Mouse (Mus musculus): ENCODE data around the gene Tnpo1.

Tnpo1 gene

GRCm38 (mm10) chr13:98956209-98956608, 30.0 kb upstream of the Tnpo1 start:
- H3K9me3 ChIP-seq (ENCODE audit: low read length), result no peaks in the 10 kb centered on the region
- TF ChIP-seq NANOG (IDR thresholded peaks at IDR 0.05; ENCODE audit: borderline replicate concordance, low read length), result no peak
- no peak for TF ChIP-seq CTCF (conservative IDR thresholded peaks at IDR 0.05; ENCODE audit: low read length)
- no peak for TF ChIP-seq POU5F1 (IDR thresholded peaks at IDR 0.05; ENCODE audit: borderline replicate concordance, low read length)

GRCm38 (mm10) chr13:98955676-98956075, 29.5 kb upstream of the Tnpo1 start:
- Histone ChIP-seq H3K4me1 (replicated peaks; ENCODE audit: low read depth, low read length) (peaks cover 12% of the 10 kb centered on the region), H3K36me3 (ENCODE audit: insufficient read depth, low read length) (no peaks in the 10 kb centered on the region), H3K4me3 (replicated peaks; ENCODE audit: low read length) (no peak overlapping the region), H3K9me3 (ENCODE audit: low read length) (no peaks in the 10 kb centered on the region), H3K27me3 (ENCODE audit: insufficient read depth, low read length) (no peaks in the 10 kb centered on the region)
- no peak for TF ChIP-seq NANOG (IDR thresholded peaks at IDR 0.05; ENCODE audit: borderline replicate concordance, low read length)
- TF ChIP-seq CTCF (conservative IDR thresholded peaks at IDR 0.05; ENCODE audit: low read length), result no peak
- TF ChIP-seq POU5F1 (IDR thresholded peaks at IDR 0.05; ENCODE audit: borderline replicate concordance, low read length), result no peak

More at GRCm38 (mm10) chr13:98956209-98956608, 30.0 kb upstream of the Tnpo1 start:
- Histone ChIP-seq H3K27me3 (ENCODE audit: insufficient read depth, low read length) (no peaks in the 10 kb centered on the region), H3K4me1 (replicated peaks; ENCODE audit: low read depth, low read length) (peaks cover 12% of the 10 kb centered on the region), H3K36me3 (ENCODE audit: insufficient read depth, low read length) (no peaks in the 10 kb centered on the region), H3K4me3 (replicated peaks; ENCODE audit: low read length) (no peak overlapping the region)

GRCm38 (mm10) chr13:98955226-98955625, 29.0 kb upstream of the Tnpo1 start:
- no peak for TF ChIP-seq NANOG (IDR thresholded peaks at IDR 0.05; ENCODE audit: borderline replicate concordance, low read length)
- TF ChIP-seq CTCF (conservative IDR thresholded peaks at IDR 0.05; ENCODE audit: low read length), result no peak
- no peak for TF ChIP-seq POU5F1 (IDR thresholded peaks at IDR 0.05; ENCODE audit: borderline replicate concordance, low read length)
- Histone ChIP-seq H3K4me1 (replicated peaks; ENCODE audit: low read depth, low read length) (peaks cover 12% of the 10 kb centered on the region), H3K4me3 (replicated peaks; ENCODE audit: low read length) (no peak overlapping the region), H3K27me3 (ENCODE audit: insufficient read depth, low read length) (no peaks in the 10 kb centered on the region), H3K9me3 (ENCODE audit: low read length) (no peaks in the 10 kb centered on the region), H3K36me3 (ENCODE audit: insufficient read depth, low read length) (no peaks in the 10 kb centered on the region)

GRCm38 (mm10) chr13:98953830-98954229, 27.6 kb upstream of the Tnpo1 start:
- Histone ChIP-seq H3K4me1 (replicated peaks; ENCODE audit: low read depth, low read length) (peaks cover 19% of the 10 kb centered on the region), H3K27me3 (ENCODE audit: insufficient read depth, low read length) (no peaks in the 10 kb centered on the region), H3K36me3 (ENCODE audit: insufficient read depth, low read length) (no peaks in the 10 kb centered on the region), H3K9me3 (ENCODE audit: low read length) (no peaks in the 10 kb centered on the region), H3K4me3 (replicated peaks; ENCODE audit: low read length) (no peak overlapping the region)
- TF ChIP-seq NANOG (IDR thresholded peaks at IDR 0.05; ENCODE audit: borderline replicate concordance, low read length), result no peak
- TF ChIP-seq CTCF (conservative IDR thresholded peaks at IDR 0.05; ENCODE audit: low read length), result no peak
- no peak for TF ChIP-seq POU5F1 (IDR thresholded peaks at IDR 0.05; ENCODE audit: borderline replicate concordance, low read length)

GRCm38 (mm10) chr13:98951951-98952350, 25.8 kb upstream of the Tnpo1 start:
- TF ChIP-seq POU5F1 (IDR thresholded peaks at IDR 0.05; ENCODE audit: borderline replicate concordance, low read length), result no peak
- no peak overlapping the region for H3K4me3 ChIP-seq (replicated peaks; ENCODE audit: low read length)
- H3K9me3 ChIP-seq (ENCODE audit: low read length), result no peaks in the 10 kb centered on the region
- H3K27me3 ChIP-seq (ENCODE audit: insufficient read depth, low read length), result no peaks in the 10 kb centered on the region
- no peaks in the 10 kb centered on the region for H3K36me3 ChIP-seq (ENCODE audit: insufficient read depth, low read length)
- H3K4me1 ChIP-seq (replicated peaks; ENCODE audit: low read depth, low read length), result peaks cover 25% of the 10 kb centered on the region

GRCm38 (mm10) chr13:98948146-98948545, 22.0 kb upstream of the Tnpo1 start:
- H3K27me3 ChIP-seq (ENCODE audit: insufficient read depth, low read length), result no peaks in the 10 kb centered on the region
- H3K4me3 ChIP-seq (replicated peaks; ENCODE audit: low read length), result no peak overlapping the region
- H3K36me3 ChIP-seq (ENCODE audit: insufficient read depth, low read length), result no peaks in the 10 kb centered on the region
- TF ChIP-seq NANOG (IDR thresholded peaks at IDR 0.05; ENCODE audit: borderline replicate concordance, low read length) (no peak), POU5F1 (IDR thresholded peaks at IDR 0.05; ENCODE audit: borderline replicate concordance, low read length) (no peak), CTCF (conservative IDR thresholded peaks at IDR 0.05; ENCODE audit: low read length) (no peak)
- no peaks in the 10 kb centered on the region for H3K9me3 ChIP-seq (ENCODE audit: low read length)
- H3K4me1 ChIP-seq (replicated peaks; ENCODE audit: low read depth, low read length), result peaks cover 17% of the 10 kb centered on the region

- Histone ChIP-seq H3K36me3 (ENCODE audit: insufficient read depth, low read length) (no peaks in the 10 kb centered on the region), H3K4me1 (replicated peaks; ENCODE audit: low read depth, low read length) (peaks cover 17% of the 10 kb centered on the region), H3K27me3 (ENCODE audit: insufficient read depth, low read length) (no peaks in the 10 kb centered on the region), H3K9me3 (ENCODE audit: low read length) (no peaks in the 10 kb centered on the region), H3K4me3 (replicated peaks; ENCODE audit: low read length) (no peak overlapping the region)
- TF ChIP-seq NANOG (IDR thresholded peaks at IDR 0.05; ENCODE audit: borderline replicate concordance, low read length) (no peak), CTCF (conservative IDR thresholded peaks at IDR 0.05; ENCODE audit: low read length) (no peak), POU5F1 (IDR thresholded peaks at IDR 0.05; ENCODE audit: borderline replicate concordance, low read length) (no peak)
These were observed 20.2 kb upstream of the Tnpo1 start for GRCm38 (mm10) chr13:98946434-98946833.

- peaks cover 17% of the 10 kb centered on the region for H3K4me1 ChIP-seq (replicated peaks; ENCODE audit: low read depth, low read length)
- H3K9me3 ChIP-seq (ENCODE audit: low read length), result no peaks in the 10 kb centered on the region
- TF ChIP-seq POU5F1 (IDR thresholded peaks at IDR 0.05; ENCODE audit: borderline replicate concordance, low read length) (no peak), CTCF (conservative IDR thresholded peaks at IDR 0.05; ENCODE audit: low read length) (no peak), NANOG (IDR thresholded peaks at IDR 0.05; ENCODE audit: borderline replicate concordance, low read length) (no peak)
- no peak overlapping the region for H3K4me3 ChIP-seq (replicated peaks; ENCODE audit: low read length)
- H3K27me3 ChIP-seq (ENCODE audit: insufficient read depth, low read length), result no peaks in the 10 kb centered on the region
- H3K36me3 ChIP-seq (ENCODE audit: insufficient read depth, low read length), result no peaks in the 10 kb centered on the region
These were observed 19.7 kb upstream of the Tnpo1 start for GRCm38 (mm10) chr13:98945908-98946307.

- TF ChIP-seq CTCF (conservative IDR thresholded peaks at IDR 0.05; ENCODE audit: low read length) (no peak), NANOG (IDR thresholded peaks at IDR 0.05; ENCODE audit: borderline replicate concordance, low read length) (no peak), POU5F1 (IDR thresholded peaks at IDR 0.05; ENCODE audit: borderline replicate concordance, low read length) (no peak)
- H3K27me3 ChIP-seq (ENCODE audit: insufficient read depth, low read length), result no peaks in the 10 kb centered on the region
- no peak overlapping the region for H3K4me3 ChIP-seq (replicated peaks; ENCODE audit: low read length)
- H3K9me3 ChIP-seq (ENCODE audit: low read length), result no peaks in the 10 kb centered on the region
- peaks cover 17% of the 10 kb centered on the region for H3K4me1 ChIP-seq (replicated peaks; ENCODE audit: low read depth, low read length)
- no peaks in the 10 kb centered on the region for H3K36me3 ChIP-seq (ENCODE audit: insufficient read depth, low read length)
These were observed 19.2 kb upstream of the Tnpo1 start for GRCm38 (mm10) chr13:98945381-98945780.
